Mouse (Mus musculus) MEL (cell line): ENCODE results near the gene St7.

Experiments used
- CHD1 ChIP-seq: IDR thresholded peaks from 2 replicates; pipeline ENCODE4 v1.6.1; 2012; ENCODE audit warnings: low read depth, mild to moderate bottlenecking, inconsistent platforms, low read length, improper control_type of control experiment
- CTCF ChIP-seq, 3 experiments: IDR thresholded peaks in 2 of 3; conservative IDR thresholded peaks in 1 of 3; 2 replicates each; pipeline ENCODE4 v1.5.1; 2011 to 2012; ENCODE audit warnings: low read length in 3 of 3, low read depth in 2 of 3, mild to moderate bottlenecking in 2 of 3, improper control_type of control experiment in 1 of 3, inconsistent platforms in 1 of 3, mixed read lengths in 1 of 3, moderate library complexity in 1 of 3; ENCODE audit not compliant: control insufficient read depth in 1 of 3, insufficient read depth in 1 of 3, poor library complexity in 1 of 3, severe bottlenecking in 1 of 3
- EP300 ChIP-seq, 2 experiments: IDR thresholded peaks; 2 replicates each; pipeline ENCODE4 v1.6.1; 2011; ENCODE audit warnings: improper control_type of control experiment in 2 of 2, low read length in 2 of 2, low read depth in 1 of 2, mild to moderate bottlenecking in 1 of 2
- GATA1 ChIP-seq: IDR thresholded peaks from 2 replicates; pipeline ENCODE4 v1.6.1; 2011; ENCODE audit warnings: low read depth, low read length, improper control_type of control experiment
- NRF1 ChIP-seq: IDR thresholded peaks from 2 replicates; pipeline ENCODE4 v1.6.1; 2014; ENCODE audit warnings: low read depth, mild to moderate bottlenecking, inconsistent platforms, low read length, improper control_type of control experiment, moderate library complexity; ENCODE audit not compliant: poor library complexity, insufficient read depth, severe bottlenecking
- POLR2AphosphoS2 ChIP-seq: IDR thresholded peaks from 2 replicates; pipeline ENCODE4 v1.6.1; 2011; ENCODE audit warnings: low read length, improper control_type of control experiment
- UBTF ChIP-seq: IDR thresholded peaks from 2 replicates; pipeline ENCODE4 v1.6.1; 2012; ENCODE audit warnings: low read depth, mild to moderate bottlenecking, inconsistent platforms, low read length, improper control_type of control experiment, moderate library complexity, borderline replicate concordance; ENCODE audit not compliant: insufficient read depth
- ZNF384 ChIP-seq: IDR thresholded peaks from 2 replicates; pipeline ENCODE4 v1.6.1; 2012; ENCODE audit warnings: low read depth, mild to moderate bottlenecking, inconsistent platforms, low read length, improper control_type of control experiment

DNA sequence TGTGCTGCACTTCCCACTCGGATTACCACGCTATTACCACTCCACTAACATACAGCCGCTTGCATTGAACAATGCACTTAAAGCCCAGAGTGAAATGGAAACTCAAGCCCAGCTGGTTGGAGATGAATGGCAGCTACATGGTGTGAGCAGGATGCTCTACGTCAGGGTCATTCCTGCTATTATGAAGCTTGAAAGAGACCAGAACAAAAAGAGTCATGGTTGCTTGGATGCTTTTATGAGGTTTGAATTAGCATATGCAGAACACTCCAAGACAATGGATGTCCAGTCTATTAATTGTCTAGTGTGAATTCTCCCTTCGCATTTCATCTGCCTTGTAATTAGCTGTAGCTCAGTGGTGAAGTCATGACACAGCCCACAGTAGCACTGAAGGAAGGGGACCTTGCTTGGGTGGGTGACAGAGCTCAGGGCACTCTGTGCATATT lies 104.6 kb downstream of the St7 start:
- TF ChIP-seq CTCF (IDR thresholded peaks at IDR 0.05 in 2 of 3, conservative IDR thresholded peaks at IDR 0.05 in 1 of 3; ENCODE audit: control insufficient read depth in 1 of 3, insufficient read depth in 1 of 3, low read depth in 2 of 3, low read length in 3 of 3, poor library complexity in 1 of 3, severe bottlenecking in 1 of 3) (no peak), GATA1 (no peak), EP300 (IDR thresholded peaks at IDR 0.05; ENCODE audit: low read depth in 1 of 2, low read length in 2 of 2) (no peak), NRF1 (no peak), CHD1 (no peak), POLR2AphosphoS2 (no peak), ZNF384 (no peak), UBTF (no peak)
